Mouse (Mus musculus) layer of hippocampus, postnatal 14 days (tissue): ENCODE measurements at regions not wholly inside any gene's neighbourhood (a gene's known extent, or its start where the extent isn't known, plus 50 kb on each side); places are given as distances from the start of the nearest gene placed in this dataset.
A peak's percentile ranks its signal among the peaks of the same experiment; 100 is the strongest.

Source experiments
- DNase-seq, 2 experiments: peaks; one replicate each; pipeline ENCODE4 v3.0.0; 2021 to 2022; ENCODE audit warnings: low spot score in 2 of 2, mixed read lengths in 1 of 2

DNA sequence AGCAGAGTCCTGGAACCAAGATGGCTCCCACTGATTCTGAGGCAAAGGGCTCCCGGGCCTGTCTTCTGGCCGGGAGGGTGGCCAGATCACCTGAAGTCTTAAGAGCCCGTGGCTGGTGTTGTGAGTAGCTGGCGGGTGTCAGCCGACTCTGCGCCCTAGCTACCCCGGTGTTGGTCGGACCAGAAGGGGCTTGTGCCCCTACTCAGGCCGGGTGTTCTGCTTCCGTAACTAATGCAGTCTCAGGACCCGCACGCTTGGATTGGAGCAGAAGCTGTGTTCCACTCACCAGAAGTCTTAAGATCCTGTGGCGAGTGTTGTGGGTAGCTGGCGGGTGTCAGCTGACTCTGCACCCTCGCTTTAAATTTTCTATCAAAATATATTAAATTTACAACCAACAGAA is 1285.3 kb upstream of the Cdh9 start:
- DNase-seq: no peak

DNA sequence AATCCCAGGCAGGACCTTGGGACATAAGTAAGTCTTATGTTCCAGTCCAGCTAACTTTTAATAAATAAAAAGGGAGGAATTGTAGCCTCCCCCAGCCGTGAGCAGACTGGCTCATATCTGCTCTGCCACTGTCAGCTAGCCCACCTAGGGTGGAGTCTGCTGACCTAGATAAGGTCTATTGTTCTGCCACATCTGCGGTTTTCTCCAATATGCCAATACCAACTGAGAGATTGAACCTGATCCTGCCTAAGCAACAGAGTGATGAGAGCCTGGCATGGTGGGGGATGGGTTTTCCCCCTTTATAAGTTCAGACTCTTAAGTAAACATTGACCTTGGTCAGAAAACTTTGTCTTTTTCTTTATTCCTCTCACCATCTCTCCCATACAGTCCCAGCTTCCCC is 1250.9 kb upstream of the Cdh9 start:
- DNase-seq: no peak

DNA sequence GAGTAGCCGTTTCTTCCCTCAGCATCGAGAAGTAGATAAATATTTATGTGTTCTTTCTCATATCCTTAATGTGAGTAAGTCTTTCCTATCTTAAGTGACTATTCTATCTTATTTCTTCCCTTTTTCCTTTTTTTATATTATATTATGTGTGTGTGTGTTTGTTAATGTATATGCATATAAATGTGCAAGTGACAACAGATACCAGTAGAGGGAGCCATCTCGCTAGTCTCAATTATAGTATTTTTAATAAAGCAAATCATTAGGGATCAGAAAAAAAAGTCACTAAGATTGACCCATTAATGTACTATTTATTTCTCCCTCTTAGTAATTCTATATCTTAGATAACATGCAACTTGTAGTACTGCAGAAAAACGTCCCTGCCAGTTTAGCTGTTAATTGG is 1228.3 kb upstream of the Cdh9 start:
- no peak for DNase-seq

DNA sequence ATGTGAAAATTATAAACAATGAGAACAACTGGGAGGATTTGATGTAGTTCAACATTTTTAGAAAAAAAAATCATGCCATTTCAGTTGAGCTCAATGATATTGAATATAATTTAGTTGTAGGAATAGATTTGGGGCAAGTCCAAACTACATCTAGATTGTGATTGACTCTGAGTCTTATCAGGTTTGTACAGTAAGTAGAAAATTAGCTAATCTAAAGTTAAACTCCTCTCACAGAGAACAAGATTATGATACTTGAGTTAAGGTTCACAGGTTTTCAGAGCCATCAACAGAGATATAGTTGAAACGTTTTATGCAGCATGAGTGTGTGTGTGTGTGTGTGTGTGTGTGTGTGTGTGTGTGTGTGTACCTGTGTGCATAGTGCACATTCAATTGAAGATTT is 1189.6 kb upstream of the Cdh9 start:
- no peak for DNase-seq

DNA sequence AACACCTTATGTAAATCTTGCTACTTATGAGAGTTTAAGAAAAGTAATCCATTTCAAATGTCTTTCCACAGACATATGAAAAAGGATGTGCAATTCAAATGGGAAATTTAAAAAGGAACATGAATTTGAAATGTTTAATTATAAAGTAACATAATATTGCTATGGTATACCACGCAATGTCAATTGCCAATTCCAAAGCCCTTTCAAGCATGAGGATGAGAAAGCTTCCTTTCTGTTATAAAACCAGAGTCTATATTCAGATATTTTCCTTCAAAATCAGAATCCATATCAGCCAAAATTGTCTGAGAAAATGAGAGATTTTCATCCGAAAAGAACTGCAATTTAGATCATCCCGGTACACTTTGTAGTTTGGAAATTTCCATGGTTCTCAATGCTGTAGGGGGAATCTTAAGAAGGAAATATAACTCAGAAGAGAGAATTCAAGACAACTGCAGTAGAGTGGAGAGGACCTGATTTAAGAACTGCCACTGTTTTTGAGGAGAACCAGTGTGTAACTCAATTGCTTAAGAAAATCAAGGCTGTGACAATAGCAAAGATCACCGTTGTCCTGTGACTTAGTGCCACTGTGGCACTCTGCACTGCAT is 1169.3 kb upstream of the Cdh9 start:
- DNase-seq: no peak

DNA sequence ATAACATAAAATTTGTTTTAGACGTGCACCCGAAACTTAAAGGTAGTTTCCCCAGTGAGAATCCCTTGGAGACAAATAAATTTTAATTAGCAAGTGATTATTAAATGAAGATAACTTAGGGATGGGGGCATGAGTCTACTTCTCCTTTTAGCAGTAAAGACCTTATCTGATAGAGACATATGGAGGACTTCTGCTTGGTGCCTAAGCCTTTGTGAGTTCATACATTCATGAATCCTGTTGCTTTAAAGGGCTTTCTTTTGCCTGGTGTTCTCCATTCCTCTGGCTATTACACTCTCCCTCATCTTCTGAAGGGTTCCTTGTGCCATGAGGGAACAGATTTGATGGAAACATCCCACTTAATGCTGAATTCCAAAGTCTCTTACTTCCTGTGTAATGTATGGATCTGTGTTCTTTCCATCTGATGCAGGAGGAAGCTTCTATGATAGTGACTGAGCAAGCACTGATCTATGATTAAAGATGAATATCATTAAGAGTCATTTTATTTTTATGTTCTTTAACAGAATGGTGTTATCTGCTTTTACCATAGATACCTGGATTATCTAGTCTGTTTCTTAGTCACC is 1146.2 kb upstream of the Cdh9 start:
- no peak for DNase-seq

DNA sequence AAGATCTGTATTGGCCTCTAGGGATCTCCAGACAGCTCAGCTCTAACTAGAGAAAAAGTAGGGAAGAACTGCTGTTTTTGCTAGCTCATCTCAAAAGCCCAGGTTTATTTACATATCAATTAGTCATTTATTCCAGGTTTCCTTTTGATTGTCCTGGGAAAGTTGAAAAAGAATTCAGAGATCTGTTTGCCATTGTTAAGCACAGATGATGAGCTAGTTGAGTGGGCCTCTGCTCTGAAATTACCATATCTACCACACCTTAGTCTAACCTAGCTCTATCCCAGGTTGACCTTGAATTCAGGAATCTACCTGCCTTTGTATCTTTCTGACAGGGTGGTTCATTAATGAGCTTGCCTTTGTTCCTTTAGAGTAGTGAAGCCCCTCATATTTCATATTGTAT is 1110.6 kb upstream of the Cdh9 start:
- DNase-seq: no peak

DNA sequence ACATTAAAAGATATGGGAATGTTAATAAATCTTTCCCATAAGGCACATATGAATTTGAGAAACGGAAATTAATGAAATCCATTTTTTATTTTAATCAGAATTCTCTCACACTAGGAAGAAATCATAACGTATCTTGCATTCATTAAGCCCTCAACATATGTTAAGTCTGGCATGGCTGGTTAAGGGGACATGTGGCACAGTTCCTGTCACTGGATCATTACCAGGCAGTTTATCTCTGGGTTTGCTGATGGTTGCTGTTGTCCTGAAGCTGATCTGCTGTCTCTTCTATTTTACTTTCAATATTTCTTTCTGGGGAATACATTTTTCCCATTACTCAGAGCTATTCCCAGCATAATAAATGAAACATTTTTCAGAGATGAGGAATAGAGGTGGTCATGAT is 1099.3 kb upstream of the Cdh9 start:
- DNase-seq: peak in 1 of 2 experiments; percentile 53

DNA sequence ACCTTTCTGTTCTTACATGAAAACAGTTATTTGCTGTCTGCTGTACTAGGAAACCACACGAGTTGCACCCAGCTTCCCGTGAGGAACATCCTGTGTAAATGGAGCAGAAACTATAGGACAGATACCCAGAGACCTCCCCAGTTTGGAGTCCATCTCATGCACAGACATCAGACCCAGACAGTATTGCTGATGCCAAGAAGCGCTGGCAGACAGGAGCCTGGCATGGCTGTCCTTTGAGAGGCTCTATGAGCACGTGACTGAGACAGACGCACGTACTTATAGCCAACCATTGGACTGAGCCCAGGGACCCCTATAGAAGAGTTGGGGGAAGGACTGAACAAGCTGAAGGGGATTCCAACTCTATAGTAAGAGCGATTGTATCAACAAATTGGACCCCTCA is 1098.3 kb upstream of the Cdh9 start:
- DNase-seq: no peak

DNA sequence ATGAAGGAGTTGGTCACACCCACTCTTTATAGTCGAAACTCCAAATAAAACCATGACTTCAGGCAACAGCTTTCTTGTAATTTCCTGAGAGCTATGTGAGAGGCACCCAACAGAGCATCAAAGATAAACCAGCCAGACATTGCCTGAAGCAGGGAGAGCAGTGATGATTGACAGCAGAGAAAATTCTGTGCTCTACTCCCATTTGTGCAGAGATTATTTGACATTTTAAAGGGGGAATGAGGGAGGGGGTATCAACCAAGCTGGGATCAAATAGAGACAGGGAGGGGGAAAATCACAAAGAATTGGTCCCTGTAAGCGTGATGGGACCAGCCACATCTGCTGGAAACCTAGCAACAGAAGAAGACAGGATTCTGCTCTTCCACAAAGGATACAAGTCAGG is 1091.4 kb upstream of the Cdh9 start:
- no peak for DNase-seq

DNA sequence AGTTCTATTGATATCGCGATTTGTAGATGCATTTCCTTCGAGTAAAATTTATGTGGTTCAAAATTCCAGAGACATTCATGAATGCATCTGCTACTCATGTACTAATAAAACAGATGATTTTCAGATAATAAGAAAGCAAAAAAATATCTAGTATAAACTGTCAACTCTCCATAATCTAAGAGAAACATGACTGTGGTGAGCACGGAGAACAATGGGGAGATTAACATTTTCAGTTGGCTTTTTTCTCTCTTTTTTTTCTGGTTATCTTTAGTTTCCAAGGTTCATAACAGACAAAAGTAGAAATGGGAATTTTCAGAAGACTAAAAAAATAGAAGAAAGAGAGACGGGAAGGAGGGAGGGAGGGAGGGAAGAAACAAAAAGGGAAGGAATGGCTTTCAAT is 1079.8 kb upstream of the Cdh9 start:
- DNase-seq: no peak

DNA sequence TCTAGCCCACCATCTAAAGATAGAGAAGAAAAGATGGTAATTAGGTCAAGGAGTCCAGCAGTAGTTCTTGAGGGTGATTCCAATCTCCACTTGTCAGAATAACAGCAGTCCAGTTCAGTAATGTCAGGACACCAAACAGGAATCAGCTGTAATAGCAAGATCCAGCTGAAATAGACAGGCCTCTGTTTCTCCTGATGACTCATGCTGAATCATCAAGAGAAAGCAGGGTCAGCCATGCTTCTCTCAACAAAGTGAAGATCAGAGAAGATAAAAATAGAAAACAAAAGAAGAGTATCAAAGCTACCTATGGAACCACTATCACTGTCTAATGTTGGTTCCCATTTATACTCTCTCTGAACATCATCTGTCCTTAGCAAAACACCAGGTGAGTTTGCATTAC is 1061.8 kb upstream of the Cdh9 start:
- DNase-seq: no peak

DNA sequence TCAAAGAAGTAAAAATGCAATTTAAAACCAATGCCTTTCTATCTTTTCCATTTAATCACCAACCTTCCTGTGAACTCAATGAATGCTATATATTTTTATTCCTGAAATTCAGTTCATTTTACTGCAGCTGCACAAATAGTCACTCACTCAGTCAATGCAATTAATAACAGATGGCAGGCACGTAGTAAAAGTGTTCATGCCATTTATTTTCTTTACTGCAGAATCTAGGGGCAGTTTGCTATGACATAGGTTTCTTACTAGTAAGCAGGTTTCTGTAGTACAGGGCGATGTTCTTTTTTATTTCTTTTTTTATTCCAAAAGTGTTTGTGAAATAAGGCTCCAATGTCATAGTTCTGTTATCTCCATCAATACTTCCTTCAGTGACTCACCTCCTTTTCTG is 1035.8 kb upstream of the Cdh9 start:
- DNase-seq: no peak

DNA sequence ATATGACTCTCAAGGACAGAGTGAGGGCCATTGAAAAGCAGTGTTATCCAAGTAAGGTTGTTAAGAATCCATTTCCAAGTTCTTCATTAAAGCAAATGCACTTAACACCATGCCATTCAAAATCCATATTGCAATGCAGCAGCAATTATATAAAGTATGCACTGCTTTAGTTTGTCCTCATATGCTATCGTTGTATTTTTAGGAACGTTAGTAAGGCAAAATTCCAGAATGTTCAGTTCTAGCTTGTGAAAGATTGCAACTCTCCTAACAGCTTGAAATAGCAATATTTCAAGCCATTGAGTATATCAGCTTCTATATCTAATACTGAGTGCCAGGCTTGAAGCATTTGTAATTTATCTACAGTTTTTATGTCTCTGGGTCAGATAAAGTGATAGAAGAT is 1011.9 kb upstream of the Cdh9 start:
- DNase-seq: peak in 1 of 2 experiments; percentile 6

DNA sequence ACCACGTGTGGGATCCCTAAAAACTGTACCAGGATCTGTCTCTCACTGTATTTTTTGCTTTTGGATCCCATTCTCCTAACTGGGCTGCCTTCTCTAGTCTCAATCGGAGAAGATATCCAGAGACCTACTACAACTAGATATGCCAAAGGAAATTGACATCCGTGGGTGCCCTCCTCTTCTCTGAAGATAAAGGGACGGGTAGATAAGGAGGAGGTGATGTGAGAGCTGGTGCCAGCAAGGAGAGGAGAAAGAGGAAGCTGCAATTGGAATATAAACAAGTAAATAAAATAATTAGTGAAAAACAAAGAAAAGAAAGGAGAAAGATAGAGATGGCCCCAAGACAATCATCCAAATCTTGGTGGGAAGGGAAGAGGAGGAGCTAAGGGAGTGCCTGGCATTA is 986.6 kb upstream of the Cdh9 start:
- DNase-seq: no peak

DNA sequence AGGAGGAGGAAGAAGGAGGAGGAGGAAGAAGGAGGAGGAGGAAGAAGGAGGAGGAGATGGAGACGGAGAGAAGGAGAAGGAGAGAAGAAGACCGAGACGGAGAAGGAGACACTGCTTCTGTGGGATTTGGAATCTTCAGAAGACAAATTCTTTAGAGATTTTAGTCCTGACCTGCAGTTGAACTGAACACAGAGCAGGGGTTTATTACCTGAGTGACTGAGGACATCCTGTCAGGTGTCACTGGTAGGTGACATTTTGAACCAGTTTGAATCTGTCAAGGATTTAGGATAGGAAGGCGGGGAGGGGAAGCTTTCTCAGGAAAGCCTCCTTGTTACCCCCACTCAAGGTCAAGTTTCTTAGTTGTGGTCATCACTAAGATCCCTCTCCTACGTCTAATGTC is 985.5 kb upstream of the Cdh9 start:
- no peak for DNase-seq
